Mouse (Mus musculus) hindbrain, embryonic 13.5 days (tissue): ENCODE data around the gene Ptpa. TPM values are rescaled to one million over a fixed set of nuclear protein-coding genes. Genes with fewer than 3 reads are reported as not detected.

Experiments used
- ATAC-seq: fragments of 200-750 bp; cut with Nextera tagmentation; 2 replicates; pipeline ENCODE4 v1.8.0; 2017; ENCODE audit warnings: moderate TSS enrichment; ENCODE audit not compliant: low FRiP score
- H3K27ac ChIP-seq: fragments of 300-500 bp; sonication (generic); 2 replicates; pipeline ENCODE4 v1.5.1; 2015; ENCODE audit warnings: inconsistent platforms, mild to moderate bottlenecking, moderate library complexity
- H3K27me3 ChIP-seq: fragments of 300-500 bp; sonication (generic); 2 replicates; pipeline ENCODE4 v1.6.1; 2015; ENCODE audit warnings: mild to moderate bottlenecking, inconsistent platforms
- H3K36me3 ChIP-seq: fragments of 300-500 bp; sonication (generic); 2 replicates; pipeline ENCODE4 v1.6.1; 2015; ENCODE audit warnings: mild to moderate bottlenecking, inconsistent platforms
- H3K4me1 ChIP-seq: fragments of 300-500 bp; sonication (generic); replicated peaks from 2 replicates; pipeline ENCODE4 v1.6.1; 2015; ENCODE audit warnings: inconsistent platforms
- H3K4me2 ChIP-seq: fragments of 300-500 bp; sonication (generic); 2 replicates; pipeline ENCODE4 v1.6.1; 2015; ENCODE audit warnings: inconsistent platforms, mild to moderate bottlenecking, moderate library complexity
- H3K4me3 ChIP-seq: fragments of 300-500 bp; sonication (generic); 2 replicates; pipeline ENCODE4 v1.5.1; 2015; ENCODE audit warnings: mild to moderate bottlenecking, inconsistent platforms
- H3K9ac ChIP-seq: fragments of 300-500 bp; sonication (generic); 2 replicates; pipeline ENCODE4 v1.6.1; 2015; ENCODE audit warnings: mild to moderate bottlenecking, inconsistent platforms
- H3K9me3 ChIP-seq: fragments of 300-500 bp; sonication (generic); 2 replicates; pipeline ENCODE4 v1.6.1; 2016; ENCODE audit warnings: inconsistent platforms
- WGBS: fragments of 180-500 bp; shearing (Covaris S2); methylation state at CpG from one replicate; pipeline ENCODE4 v1.1.7; 2015; 5-methylcytosine and 5-hydroxymethylcytosine counted together
- polyA plus RNA-seq: library from polyadenylated mRNA; unstranded; fragments of >200 nt; fragmentation: Nextera tagmentation; extraction: Ambion mirVana; gene quantifications from 2 replicates; pipeline ENCODE4 v1.2.1, GENCODE M21; 2015

The Ptpa gene
- polyA plus RNA-seq, 1 experiment from 2014 or later = 129 TPM

DNA sequence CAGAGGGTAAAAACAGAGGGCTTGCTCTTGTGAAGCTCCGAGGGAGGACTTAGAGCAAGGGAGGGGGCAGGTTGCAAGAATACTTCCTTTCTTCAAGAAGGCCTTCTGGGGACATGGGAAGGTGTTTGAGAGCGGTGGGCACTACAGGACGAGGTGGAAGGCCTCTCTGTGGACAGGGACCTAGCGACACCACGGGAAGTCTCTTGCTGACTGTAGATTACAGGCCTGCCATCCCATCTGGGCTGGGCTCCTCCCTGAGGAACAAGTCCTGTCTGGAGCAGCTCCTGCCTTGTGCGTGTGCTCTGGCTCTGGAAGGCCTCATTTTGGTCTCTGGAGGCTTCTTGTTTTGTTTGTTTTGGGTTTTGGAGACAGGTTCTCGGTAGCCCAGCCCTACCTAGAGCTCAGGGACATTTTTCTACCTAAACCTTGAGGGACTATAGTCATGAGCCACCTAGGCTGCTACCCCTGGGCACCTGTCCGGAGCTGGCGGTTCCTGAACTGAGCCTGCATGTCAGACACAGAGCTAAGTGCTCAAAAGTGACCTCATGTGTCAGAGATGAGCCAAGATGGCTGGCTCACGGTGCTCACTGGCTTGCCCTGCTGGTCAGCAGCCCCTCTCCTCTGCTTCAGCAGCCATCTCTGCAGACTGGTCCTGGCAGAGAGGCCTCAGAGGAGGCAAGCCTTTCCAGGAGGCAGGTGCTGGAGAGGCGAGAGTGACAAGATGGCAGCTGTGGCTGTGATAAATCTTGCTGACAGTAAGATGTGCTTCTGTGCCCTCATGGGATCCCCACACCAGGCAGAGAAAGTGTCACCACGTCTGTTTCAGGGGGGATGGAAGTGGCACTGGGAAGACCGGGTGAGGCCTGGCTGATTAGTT is 40.5 kb downstream of the Ptpa start:
- no peak overlapping the region for H3K4me2 ChIP-seq
- peak overlapping the region; percentile 26; the same call in 1 of the 2 replicates for H3K9ac ChIP-seq
- H3K9me3 ChIP-seq = no peaks in the 10 kb centered on the region
- H3K27ac ChIP-seq = peak overlapping the region; percentile 77
- 73% methylated on average over 13 of the region's 13 CpGs for WGBS
- H3K36me3 ChIP-seq = no peaks in the 10 kb centered on the region; the same call in 1 of the 2 replicates
- H3K4me1 ChIP-seq = peaks cover 11% of the 10 kb centered on the region
- H3K27me3 ChIP-seq = no peaks in the 10 kb centered on the region
- no peak overlapping the region for H3K4me3 ChIP-seq
- no peak for ATAC-seq

DNA sequence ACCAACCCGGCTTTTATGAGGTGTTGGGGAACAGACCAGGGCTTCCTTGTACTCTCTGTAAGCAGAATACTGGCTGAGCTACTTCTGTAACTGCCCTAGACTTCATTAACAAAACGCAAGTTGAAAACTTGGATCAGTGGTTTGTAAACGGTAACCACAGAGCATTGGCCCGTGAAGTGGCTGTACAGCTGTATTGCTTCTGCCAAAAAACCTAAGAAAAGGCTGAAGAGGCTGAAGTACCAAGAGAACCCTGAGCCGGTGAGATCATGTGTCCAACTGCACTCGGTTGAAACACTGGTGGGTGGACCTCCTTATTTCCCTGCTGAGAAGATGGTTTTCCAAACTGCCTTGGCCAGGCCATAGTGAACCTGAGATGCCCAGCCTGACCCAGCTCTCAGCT is 42.5 kb downstream of the Ptpa start:
- no peak overlapping the region for H3K4me2 ChIP-seq
- no peaks in the 10 kb centered on the region; the same call in 1 of the 2 replicates for H3K36me3 ChIP-seq
- ATAC-seq = no peak
- peaks cover 14% of the 10 kb centered on the region for H3K4me1 ChIP-seq
- 89% methylated on average over 6 of the region's 6 CpGs for WGBS
- H3K27me3 ChIP-seq = no peaks in the 10 kb centered on the region
- no peaks in the 10 kb centered on the region for H3K9me3 ChIP-seq
- no peak overlapping the region for H3K27ac ChIP-seq
- no peak overlapping the region for H3K4me3 ChIP-seq
- H3K9ac ChIP-seq = no peak overlapping the region

DNA sequence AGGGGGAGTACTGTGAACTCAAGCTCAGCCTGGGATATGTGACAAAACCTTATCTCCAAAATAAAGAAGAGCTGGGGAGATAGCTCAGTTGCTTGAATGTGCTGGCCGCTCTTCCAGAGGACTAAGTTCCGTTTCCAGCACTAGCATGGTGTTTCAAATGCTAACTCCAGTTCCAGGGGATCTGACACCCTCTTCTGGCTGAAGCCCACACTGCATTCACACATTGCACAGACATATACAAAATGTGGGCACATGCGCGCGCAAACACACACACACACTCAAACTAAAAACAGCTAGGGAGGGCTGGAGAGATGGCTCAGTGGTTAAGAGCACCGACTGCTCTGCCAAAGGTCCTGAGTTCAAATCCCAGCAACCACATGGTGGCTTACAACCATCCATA is 43.4 kb downstream of the Ptpa start:
- ATAC-seq = no peak
- Histone ChIP-seq H3K27ac (no peak overlapping the region), H3K36me3 (no peaks in the 10 kb centered on the region; the same call in 1 of the 2 replicates), H3K4me3 (no peak overlapping the region), H3K4me2 (no peak overlapping the region), H3K4me1 (peaks cover 23% of the 10 kb centered on the region), H3K9me3 (no peaks in the 10 kb centered on the region), H3K9ac (no peak overlapping the region), H3K27me3 (no peaks in the 10 kb centered on the region)
- WGBS = 87% methylated on average over 6 of the region's 6 CpGs

DNA sequence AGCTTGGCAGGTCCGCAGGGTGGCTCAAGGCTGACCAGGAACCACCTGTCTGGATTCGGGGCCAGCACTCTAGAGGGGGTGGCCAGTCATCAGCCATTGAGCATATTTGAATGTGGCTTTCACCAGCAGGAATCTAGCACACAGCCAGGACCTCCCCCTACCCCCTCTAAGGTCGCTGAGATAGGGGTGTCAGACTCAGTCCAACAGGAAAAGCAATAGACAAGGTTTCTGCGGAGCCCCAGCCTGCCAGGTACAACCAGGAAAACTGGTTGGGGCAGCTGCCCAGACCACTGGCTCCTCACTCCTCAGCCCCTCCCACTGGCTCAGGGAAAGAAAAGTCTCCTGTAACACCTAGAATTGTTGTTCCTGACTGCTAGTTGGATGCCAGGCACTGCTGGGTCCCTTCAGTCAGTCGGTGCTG is 47.5 kb downstream of the Ptpa start:
- Histone ChIP-seq H3K9ac (peak overlapping the region; percentile 43; the same call in 1 of the 2 replicates), H3K36me3 (no peaks in the 10 kb centered on the region), H3K4me2 (peak overlapping the region; percentile 47), H3K9me3 (no peaks in the 10 kb centered on the region), H3K27me3 (peaks cover 2% of the 10 kb centered on the region; the same call in 1 of the 2 replicates), H3K4me3 (peak overlapping the region; percentile 22; the same call in 1 of the 2 replicates), H3K27ac (peak overlapping the region; percentile 48; the same call in 1 of the 2 replicates), H3K4me1 (peaks cover 35% of the 10 kb centered on the region)
- WGBS = 31% methylated on average over 5 of the region's 5 CpGs
- no peak for ATAC-seq

DNA sequence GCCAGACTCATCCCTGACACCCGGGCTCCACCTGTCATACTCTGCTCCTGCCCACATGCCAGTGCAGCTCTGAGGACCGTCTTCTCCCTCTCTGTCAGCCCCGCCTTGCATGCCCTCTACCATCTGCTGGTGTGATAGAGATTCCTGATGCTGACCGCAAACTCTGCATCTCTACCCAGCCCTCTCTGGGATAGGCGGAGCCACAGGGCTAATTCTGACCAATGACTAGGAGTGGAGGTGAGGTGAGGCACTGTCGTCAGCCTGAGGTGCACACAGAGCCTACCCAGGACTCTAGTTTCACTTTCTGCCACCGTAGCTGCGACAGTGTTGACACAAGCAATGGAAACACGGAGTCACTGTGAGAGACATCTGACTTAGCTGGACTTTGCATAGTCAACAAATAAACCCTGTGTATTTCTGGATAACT is 48.1 kb downstream of the Ptpa start:
- Histone ChIP-seq H3K9me3 (no peaks in the 10 kb centered on the region), H3K9ac (peak overlapping the region; percentile 43; the same call in 1 of the 2 replicates), H3K4me3 (peak overlapping the region; percentile 22), H3K27ac (peak overlapping the region; percentile 48), H3K4me2 (peak overlapping the region; percentile 47), H3K27me3 (peaks cover 2% of the 10 kb centered on the region; the same call in 1 of the 2 replicates), H3K36me3 (no peaks in the 10 kb centered on the region), H3K4me1 (peaks cover 40% of the 10 kb centered on the region)
- 4% methylated on average over 9 of the region's 9 CpGs for WGBS
- peak; percentile 77 for ATAC-seq

DNA sequence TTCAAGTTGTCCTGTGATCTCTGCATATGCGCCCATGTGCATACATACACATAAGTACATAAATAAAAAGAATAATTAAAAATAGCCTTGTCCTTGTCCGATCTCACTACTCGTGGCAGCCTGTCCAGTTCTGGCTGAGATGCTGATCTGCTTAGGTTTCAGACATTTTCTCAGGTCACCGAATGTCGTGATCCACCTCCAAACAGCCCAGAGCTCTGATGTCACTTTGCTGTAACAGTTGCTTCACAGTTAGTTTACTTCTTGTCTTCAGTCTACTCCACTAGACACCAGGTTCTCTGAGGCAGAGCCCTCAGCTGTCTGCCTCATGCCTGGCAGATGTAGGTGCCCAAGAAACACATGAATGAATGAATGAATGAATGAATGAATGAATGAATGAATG is 48.6 kb downstream of the Ptpa start:
- Histone ChIP-seq H3K4me2 (peak overlapping the region; percentile 47), H3K4me1 (peaks cover 45% of the 10 kb centered on the region), H3K36me3 (no peaks in the 10 kb centered on the region), H3K9me3 (no peaks in the 10 kb centered on the region), H3K27ac (0 out of 2 replicates have a peak overlapping the region, but pooled peaks have one; percentile 48), H3K4me3 (peak overlapping the region; percentile 22), H3K9ac (peak overlapping the region; percentile 43; the same call in 1 of the 2 replicates), H3K27me3 (peaks cover 2% of the 10 kb centered on the region; the same call in 1 of the 2 replicates)
- WGBS = 80% methylated on average over 5 of the region's 5 CpGs
- ATAC-seq = no peak

DNA sequence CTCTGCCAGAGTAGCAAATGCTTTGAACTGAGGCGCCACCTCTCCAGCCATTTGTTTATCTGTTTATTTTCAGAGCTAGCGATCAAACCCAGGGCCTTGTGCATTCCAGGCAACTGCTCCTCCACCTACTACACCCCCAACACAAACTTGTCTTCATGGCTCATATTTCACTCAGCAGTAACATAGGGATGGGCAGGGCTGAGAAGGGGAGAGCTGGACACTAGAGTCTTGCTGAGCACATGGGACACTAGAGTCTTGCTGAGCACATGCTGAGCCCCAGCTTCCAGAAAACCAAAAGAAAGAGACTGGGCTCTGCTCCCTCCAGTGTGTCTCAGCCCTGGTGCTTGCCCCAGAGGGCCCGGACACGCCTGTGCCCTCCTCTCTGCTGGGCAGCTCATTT is 50.9 kb downstream of the Ptpa start:
- H3K36me3 ChIP-seq = no peaks in the 10 kb centered on the region
- H3K4me3 ChIP-seq = no peak overlapping the region
- no peak overlapping the region for H3K27ac ChIP-seq
- H3K4me1 ChIP-seq = peaks cover 64% of the 10 kb centered on the region
- no peak overlapping the region for H3K9ac ChIP-seq
- H3K4me2 ChIP-seq = no peak overlapping the region
- ATAC-seq = no peak
- H3K27me3 ChIP-seq = peaks cover 2% of the 10 kb centered on the region; the same call in 1 of the 2 replicates
- 81% methylated on average over 4 of the region's 4 CpGs for WGBS
- H3K9me3 ChIP-seq = no peaks in the 10 kb centered on the region

DNA sequence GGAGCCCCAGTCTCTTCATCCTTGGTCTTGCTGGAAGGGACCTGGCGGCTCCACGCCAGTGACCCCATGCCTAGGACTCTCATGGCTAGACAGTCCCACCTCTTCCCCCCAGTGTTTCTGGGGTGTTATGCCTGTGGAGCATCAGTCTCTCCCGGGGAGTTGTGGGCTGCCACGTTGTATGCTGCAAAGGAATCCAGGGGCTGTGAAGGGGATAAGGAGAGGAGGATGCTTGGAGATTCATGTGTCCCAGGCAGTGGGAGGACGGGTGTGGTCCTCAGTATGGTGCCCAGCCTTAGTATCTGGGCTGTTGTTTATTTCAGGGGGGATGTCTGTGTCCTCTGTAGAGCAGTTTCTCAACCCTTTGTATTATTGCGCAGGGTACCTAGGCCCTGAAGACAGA is 53.2 kb downstream of the Ptpa start:
- peak overlapping the region; percentile 97 for H3K4me2 ChIP-seq
- H3K36me3 ChIP-seq = no peaks in the 10 kb centered on the region
- 56% methylated on average over 6 of the region's 6 CpGs for WGBS
- peaks cover 59% of the 10 kb centered on the region for H3K4me1 ChIP-seq
- H3K4me3 ChIP-seq = peak overlapping the region; percentile 97
- H3K27ac ChIP-seq = 0 out of 2 replicates have a peak overlapping the region, but pooled peaks have one; percentile 23
- H3K9ac ChIP-seq = peak overlapping the region; percentile 78
- H3K9me3 ChIP-seq = no peaks in the 10 kb centered on the region
- H3K27me3 ChIP-seq = peaks cover 2% of the 10 kb centered on the region; the same call in 1 of the 2 replicates
- ATAC-seq = no peak

DNA sequence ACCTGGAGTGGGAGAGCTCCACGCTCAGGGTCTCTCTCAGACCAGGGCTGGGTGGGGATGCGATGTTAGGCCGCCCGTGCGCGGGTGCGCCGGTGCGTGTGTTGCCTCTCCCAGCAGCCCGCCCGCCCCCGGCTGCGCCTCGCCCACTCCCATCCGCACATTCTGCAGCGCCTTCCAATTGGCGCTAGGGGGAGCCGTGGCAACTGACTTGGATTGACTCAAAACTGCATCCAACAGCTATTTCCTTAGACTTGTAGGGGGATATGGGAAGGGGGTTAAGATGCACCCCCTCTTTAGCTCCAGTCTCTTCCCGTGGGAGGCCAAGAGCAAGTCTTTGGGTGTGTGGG is 53.9 kb downstream of the Ptpa start:
- Histone ChIP-seq H3K36me3 (no peaks in the 10 kb centered on the region), H3K27me3 (peaks cover 2% of the 10 kb centered on the region; the same call in 1 of the 2 replicates), H3K9me3 (no peaks in the 10 kb centered on the region), H3K27ac (peak overlapping the region; percentile 88), H3K4me3 (peak overlapping the region; percentile 97), H3K4me2 (peak overlapping the region; percentile 97), H3K9ac (peak overlapping the region; percentile 78), H3K4me1 (peaks cover 57% of the 10 kb centered on the region)
- ATAC-seq = peak; percentile 37
- under 1% methylated on average over 19 of the region's 19 CpGs for WGBS

DNA sequence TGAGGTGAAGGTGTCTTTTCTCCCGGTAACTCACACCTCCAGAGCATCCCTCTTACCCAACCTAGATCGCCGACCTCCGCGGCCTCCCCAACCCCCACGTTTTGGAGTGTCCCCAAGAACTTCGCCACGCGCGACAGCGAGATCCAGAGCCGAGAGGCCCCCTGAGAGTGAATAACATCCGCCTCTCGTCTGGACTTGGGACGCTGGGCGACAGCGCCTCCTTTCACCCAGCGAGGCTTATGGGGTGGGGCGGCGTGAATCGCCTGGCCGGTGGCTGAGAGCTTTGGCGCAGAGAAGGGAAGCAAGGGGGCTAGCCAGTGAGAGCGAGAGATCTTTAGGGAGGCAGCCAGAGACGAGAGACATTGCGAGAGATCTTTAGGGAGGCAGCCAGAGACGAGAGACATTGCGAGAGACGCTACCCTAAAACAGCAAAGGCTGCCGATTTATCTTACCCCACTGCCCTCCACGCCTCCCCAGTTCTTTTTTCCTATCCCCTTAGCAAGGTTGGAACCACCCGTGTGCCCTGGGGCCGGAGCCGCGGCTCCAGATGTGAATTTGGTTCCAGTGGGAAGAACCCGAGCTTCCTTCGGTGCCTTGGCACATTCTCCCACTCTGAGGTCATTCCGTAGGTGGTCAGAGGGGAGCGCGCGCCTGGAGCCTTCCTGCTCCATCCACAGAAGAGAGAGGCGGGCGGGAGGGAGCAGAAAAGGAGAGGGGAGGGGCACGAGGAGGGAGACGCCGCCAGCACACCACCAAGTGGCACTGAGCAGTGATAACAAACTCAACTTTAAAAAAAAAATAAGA is 54.5 kb downstream of the Ptpa start:
- peaks cover 57% of the 10 kb centered on the region for H3K4me1 ChIP-seq
- H3K9ac ChIP-seq = peak overlapping the region; percentile 78
- ATAC-seq = peak; percentile 3; the same call in 1 of the 2 replicates
- H3K27me3 ChIP-seq = peaks cover 7% of the 10 kb centered on the region; the same call in 1 of the 2 replicates
- peak overlapping the region; percentile 97 for H3K4me3 ChIP-seq
- H3K27ac ChIP-seq = peak overlapping the region; percentile 88
- H3K36me3 ChIP-seq = no peaks in the 10 kb centered on the region
- peak overlapping the region; percentile 97 for H3K4me2 ChIP-seq
- no peaks in the 10 kb centered on the region for H3K9me3 ChIP-seq
- under 1% methylated on average over 46 of the region's 46 CpGs for WGBS

DNA sequence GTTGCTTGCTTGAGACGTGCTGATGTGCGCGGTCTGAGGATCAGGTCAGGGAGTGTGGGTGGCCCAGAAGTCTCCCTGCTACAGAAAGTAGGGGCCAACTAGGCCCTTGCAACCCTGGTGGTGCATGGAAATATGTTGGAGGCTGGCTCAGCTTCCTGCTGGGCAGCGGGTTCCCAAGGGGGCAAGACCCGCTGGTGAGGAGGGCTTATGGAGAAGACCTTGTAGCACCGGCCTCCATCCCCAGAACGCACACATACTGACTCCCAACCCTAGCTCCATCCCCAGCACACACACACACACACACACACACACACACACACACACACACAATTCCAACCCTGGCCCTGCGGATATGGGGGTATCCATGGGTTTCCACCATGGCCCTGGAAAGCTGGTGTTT is 55.2 kb downstream of the Ptpa start:
- peaks cover 57% of the 10 kb centered on the region for H3K4me1 ChIP-seq
- H3K4me2 ChIP-seq = peak overlapping the region; percentile 97
- peaks cover 10% of the 10 kb centered on the region; the same call in 1 of the 2 replicates for H3K27me3 ChIP-seq
- peak overlapping the region; percentile 99 for H3K9ac ChIP-seq
- H3K27ac ChIP-seq = peak overlapping the region; percentile 94
- H3K9me3 ChIP-seq = no peaks in the 10 kb centered on the region
- H3K36me3 ChIP-seq = no peaks in the 10 kb centered on the region
- 6% methylated on average over 8 of the region's 8 CpGs for WGBS
- peak overlapping the region; percentile 97 for H3K4me3 ChIP-seq
- ATAC-seq = no peak
